Mouse (Mus musculus) kidney, embryonic 15.5 days (tissue): Measurements from ENCODE around the gene Ankra2. TPM values are rescaled to one million over a fixed set of nuclear protein-coding genes. Genes with fewer than 3 reads are reported as not detected.

ENCODE experiments used
- ATAC-seq: fragments of 200-750 bp; cut with Nextera tagmentation; replicated peaks from 2 replicates; pipeline ENCODE4 v1.8.0; 2017; ENCODE audit warnings: moderate TSS enrichment; ENCODE audit not compliant: low FRiP score
- H3K27ac ChIP-seq: fragments of 300-500 bp; sonication (generic); 2 replicates; pipeline ENCODE4 v1.5.1; 2015; ENCODE audit warnings: mild to moderate bottlenecking, inconsistent platforms
- H3K27me3 ChIP-seq: fragments of 300-500 bp; sonication (generic); 2 replicates; pipeline ENCODE4 v1.6.1; 2015; ENCODE audit warnings: inconsistent platforms
- H3K36me3 ChIP-seq: fragments of 300-500 bp; sonication (generic); 2 replicates; pipeline ENCODE4 v1.6.1; 2015; ENCODE audit warnings: inconsistent platforms
- H3K4me1 ChIP-seq: fragments of 300-500 bp; sonication (generic); 2 replicates; pipeline ENCODE4 v1.6.1; 2015; ENCODE audit warnings: inconsistent platforms
- H3K4me2 ChIP-seq: fragments of 300-500 bp; sonication (generic); 2 replicates; pipeline ENCODE4 v1.6.1; 2015; ENCODE audit warnings: moderate library complexity, mild to moderate bottlenecking, inconsistent platforms
- H3K4me3 ChIP-seq: fragments of 300-500 bp; sonication (generic); replicated peaks from 2 replicates; pipeline ENCODE4 v1.5.1; 2015; ENCODE audit warnings: mild to moderate bottlenecking, inconsistent platforms
- H3K9ac ChIP-seq: fragments of 300-500 bp; sonication (generic); 2 replicates; pipeline ENCODE4 v1.6.1; 2015; ENCODE audit warnings: mild to moderate bottlenecking, inconsistent platforms
- H3K9me3 ChIP-seq: fragments of 300-500 bp; sonication (generic); replicated peaks from 2 replicates; pipeline ENCODE4 v1.6.1; 2016; ENCODE audit warnings: inconsistent platforms
- WGBS: fragments of 180-500 bp; shearing (Covaris S2); methylation state at CpG from one replicate; pipeline ENCODE4 v1.1.7; 2015; ENCODE audit warnings: mixed read lengths; 5-methylcytosine and 5-hydroxymethylcytosine counted together
- polyA plus RNA-seq: library from polyadenylated mRNA; unstranded; fragments of >200 nt; fragmentation: Nextera tagmentation; extraction: Ambion mirVana; gene quantifications from 2 replicates; pipeline ENCODE4 v1.2.1, GENCODE M21; 2015

Ankra2 gene
- polyA plus RNA-seq, 1 experiment from 2014 or later = 15.0 TPM

GRCm38 (mm10) chr13:98317246-98317677, 54.4 kb downstream of the Ankra2 start:
- Histone ChIP-seq H3K36me3 (peaks cover 23% of the 10 kb centered on the region), H3K27me3 (no peaks in the 10 kb centered on the region), H3K9ac (peak overlapping the region; percentile 98), H3K4me2 (peak overlapping the region; percentile 75), H3K4me1 (peaks cover 20% of the 10 kb centered on the region), H3K27ac (peak overlapping the region; percentile 93), H3K9me3 (no peaks in the 10 kb centered on the region), H3K4me3 (peak overlapping the region; percentile 97)
- ATAC-seq = no peak
- 2% methylated on average over 16 of the region's 16 CpGs for WGBS

DNA sequence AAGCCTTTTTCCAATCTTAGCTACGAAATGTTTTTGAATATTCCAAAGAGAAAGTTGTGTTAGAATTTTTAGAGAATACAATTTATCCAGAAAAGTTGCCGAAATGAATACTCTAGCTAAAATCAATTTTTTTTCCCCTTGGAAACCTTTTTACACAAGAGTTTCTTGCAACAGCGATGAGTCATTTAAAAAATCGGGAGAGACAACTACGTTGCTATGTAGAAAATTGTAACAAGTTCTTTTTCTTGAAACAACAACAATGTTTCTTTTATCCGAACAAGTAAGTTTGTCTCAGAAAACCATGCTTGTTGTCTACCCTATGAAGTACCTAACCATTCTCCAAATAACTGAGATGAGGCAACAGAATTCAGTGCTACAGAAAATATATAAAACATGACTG, 55.0 kb downstream of the Ankra2 start:
- no peaks in the 10 kb centered on the region for H3K9me3 ChIP-seq
- peak overlapping the region; percentile 97 for H3K4me3 ChIP-seq
- H3K4me2 ChIP-seq = peak overlapping the region; percentile 75; the same call in 1 of the 2 replicates
- H3K4me1 ChIP-seq = peaks cover 20% of the 10 kb centered on the region
- ATAC-seq = no peak
- H3K36me3 ChIP-seq = peaks cover 16% of the 10 kb centered on the region
- no peaks in the 10 kb centered on the region for H3K27me3 ChIP-seq
- 84% methylated on average over 6 of the region's 6 CpGs for WGBS
- no peak overlapping the region for H3K9ac ChIP-seq
- no peak overlapping the region for H3K27ac ChIP-seq

Other genes starting within 250 kb of the Ankra2 start
- gene Arhgef28, start 56.6 kb upstream of the Ankra2 start, polyA plus RNA-seq = 39.8 and 45.3 TPM in 2 replicates
- gene Utp15, start within 50 bp of the Ankra2 start, polyA plus RNA-seq = 33.7 and 36.7 TPM in 2 replicates
- gene Gm21976, start 16.8 kb downstream of the Ankra2 start, polyA plus RNA-seq = not detected in 2 replicates
- 689 and 781 TPM in 2 replicates for gene Btf3, start 53.9 kb downstream of the Ankra2 start, polyA plus RNA-seq
- 4.7 and 5.0 TPM in 2 replicates for gene Foxd1, start 91.2 kb downstream of the Ankra2 start, polyA plus RNA-seq
- 1.1 and 2.6 TPM in 2 replicates for gene Gm10320, start 228.9 kb downstream of the Ankra2 start, polyA plus RNA-seq